Mouse (Mus musculus): ENCODE results near the gene Blvra.

GRCm38 (mm10) chr2:127140011-127140410 is 69.5 kb downstream of the Blvra start:
- TF ChIP-seq POLR2A (IDR thresholded peaks at IDR 0.05; ENCODE audit: low read depth, low read length) = no peak
- no peak for TF ChIP-seq CTCF (IDR thresholded peaks at IDR 0.05; ENCODE audit: extremely low read depth, insufficient read depth, insufficient read length, insufficient replicate concordance)
